Mouse (Mus musculus): ENCODE measurements around the gene Cryaa. TPM values are rescaled to one million over a fixed set of nuclear protein-coding genes. Genes with fewer than 3 reads are reported as not detected.

The Cryaa gene
- not detected in 2 replicates for polyA plus RNA-seq (2016; fragmentation: Nextera tagmentation; extraction: Ambion mirVana)

GRCm38 (mm10) chr17:31677507-31677906, at the start of gene Cryaa:
Gene Cryaa, plus strand, starts transcription at chr17:31677807.
- Histone ChIP-seq H3K4me3 (no peak within 1 kb of the TSS), H3K27ac (peak within 1 kb of the TSS; percentile 2; the same call in 1 of the 2 replicates), H3K27me3 (ENCODE audit: insufficient read depth, poor library complexity, severe bottlenecking) (peaks cover 45% of the 10 kb centered on the region), H3K4me1 (peaks cover 7% of the 10 kb centered on the region; the same call in 1 of the 2 replicates), H3K9me3 (no peaks in the 10 kb centered on the region), H3K36me3 (no peaks in the 10 kb centered on the region)
- 65% methylated on average over 8 of the region's 8 CpGs for WGBS
- no peak for DNase-seq (ENCODE audit: low spot score)

GRCm38 (mm10) chr17:31627961-31628360, 49.6 kb upstream of the Cryaa start:
- 88% methylated on average over 2 of the region's 2 CpGs for WGBS
- Histone ChIP-seq H3K9me3 (no peaks in the 10 kb centered on the region), H3K4me3 (no peak overlapping the region), H3K36me3 (no peaks in the 10 kb centered on the region), H3K4me1 (0 out of 2 replicates have a peak, but pooled peaks cover 4% of the 10 kb centered on the region), H3K27ac (no peak overlapping the region), H3K27me3 (ENCODE audit: insufficient read depth, poor library complexity, severe bottlenecking) (no peaks in the 10 kb centered on the region)
- no peak for DNase-seq (ENCODE audit: low spot score)

- 69% methylated on average over 10 of the region's 10 CpGs for WGBS
- Histone ChIP-seq H3K27me3 (ENCODE audit: insufficient read depth, poor library complexity, severe bottlenecking) (peaks cover 21% of the 10 kb centered on the region), H3K9me3 (no peaks in the 10 kb centered on the region), H3K4me3 (no peak overlapping the region), H3K27ac (no peak overlapping the region), H3K36me3 (no peaks in the 10 kb centered on the region), H3K4me1 (peaks cover 6% of the 10 kb centered on the region)
- no peak for DNase-seq (ENCODE audit: low spot score)
Measured at GRCm38 (mm10) chr17:31631081-31631800, 46.4 kb upstream of the Cryaa start.

GRCm38 (mm10) chr17:31633007-31633406, 44.6 kb upstream of the Cryaa start:
- H3K9me3 ChIP-seq, result no peaks in the 10 kb centered on the region
- DNase-seq (ENCODE audit: low spot score), result no peak
- H3K36me3 ChIP-seq, result no peaks in the 10 kb centered on the region
- peaks cover 22% of the 10 kb centered on the region for H3K4me1 ChIP-seq
- H3K4me3 ChIP-seq, result no peak overlapping the region
- H3K27me3 ChIP-seq (ENCODE audit: insufficient read depth, poor library complexity, severe bottlenecking), result peaks cover 39% of the 10 kb centered on the region
- H3K27ac ChIP-seq, result no peak overlapping the region
- 73% methylated on average over 6 of the region's 6 CpGs for WGBS

- Histone ChIP-seq H3K27me3 (ENCODE audit: insufficient read depth, poor library complexity, severe bottlenecking) (peaks cover 46% of the 10 kb centered on the region), H3K9me3 (no peaks in the 10 kb centered on the region), H3K36me3 (no peaks in the 10 kb centered on the region), H3K27ac (no peak overlapping the region), H3K4me3 (no peak overlapping the region), H3K4me1 (peaks cover 22% of the 10 kb centered on the region)
- 75% methylated on average over 5 of the region's 5 CpGs for WGBS
- no peak for DNase-seq (ENCODE audit: low spot score)
Measured at GRCm38 (mm10) chr17:31634896-31635295, 42.7 kb upstream of the Cryaa start.

- no peak for DNase-seq (ENCODE audit: low spot score)
- H3K4me3 ChIP-seq, result 0 out of 2 replicates have a peak overlapping the region, but pooled peaks have one; percentile 68
- no peak overlapping the region for H3K27ac ChIP-seq
- H3K9me3 ChIP-seq, result no peaks in the 10 kb centered on the region
- peaks cover 22% of the 10 kb centered on the region for H3K4me1 ChIP-seq
- H3K27me3 ChIP-seq (ENCODE audit: insufficient read depth, poor library complexity, severe bottlenecking), result peaks cover 46% of the 10 kb centered on the region
- no peaks in the 10 kb centered on the region for H3K36me3 ChIP-seq
- WGBS, result 41% methylated on average over 11 of the region's 11 CpGs
Measured at GRCm38 (mm10) chr17:31635781-31636180, 41.8 kb upstream of the Cryaa start.

- H3K27me3 ChIP-seq (ENCODE audit: insufficient read depth, poor library complexity, severe bottlenecking), result peaks cover 46% of the 10 kb centered on the region
- H3K27ac ChIP-seq, result peak overlapping the region; percentile 72
- no peaks in the 10 kb centered on the region for H3K36me3 ChIP-seq
- peak overlapping the region; percentile 68 for H3K4me3 ChIP-seq
- H3K9me3 ChIP-seq, result no peaks in the 10 kb centered on the region
- H3K4me1 ChIP-seq, result peaks cover 18% of the 10 kb centered on the region
- no peak for DNase-seq (ENCODE audit: low spot score)
- 6% methylated on average over 45 of the region's 45 CpGs for WGBS
Measured at GRCm38 (mm10) chr17:31636277-31636941, 41.2 kb upstream of the Cryaa start.

- DNase-seq (ENCODE audit: low spot score), result peak; percentile 90
- WGBS, result 2% methylated on average over 60 of the region's 61 CpGs
- peak within 1 kb of the TSS; percentile 72 for H3K27ac ChIP-seq
Measured at GRCm38 (mm10) chr17:31636942-31637811, 40.4 kb upstream of the Cryaa start, which contains the start of gene Cbs. Gene Cbs, minus strand, starts transcription at chr17:31637238.

GRCm38 (mm10) chr17:31637866-31638570, 39.6 kb upstream of the Cryaa start:
- Histone ChIP-seq H3K36me3 (no peaks in the 10 kb centered on the region), H3K9me3 (no peaks in the 10 kb centered on the region), H3K4me1 (peaks cover 18% of the 10 kb centered on the region), H3K27me3 (ENCODE audit: insufficient read depth, poor library complexity, severe bottlenecking) (peaks cover 46% of the 10 kb centered on the region), H3K4me3 (peak overlapping the region; percentile 68), H3K27ac (no peak overlapping the region)
- WGBS, result 62% methylated on average over 9 of the region's 9 CpGs
- peak; percentile 72 for DNase-seq (ENCODE audit: low spot score)

More at GRCm38 (mm10) chr17:31636942-31637811, 40.4 kb upstream of the Cryaa start, which contains the start of gene Cbs:
- Histone ChIP-seq H3K9me3 (no peaks in the 10 kb centered on the region), H3K27me3 (ENCODE audit: insufficient read depth, poor library complexity, severe bottlenecking) (peaks cover 46% of the 10 kb centered on the region), H3K4me3 (peak within 1 kb of the TSS; percentile 68), H3K36me3 (no peaks in the 10 kb centered on the region), H3K4me1 (peaks cover 18% of the 10 kb centered on the region)

GRCm38 (mm10) chr17:31639651-31640050, 38.0 kb upstream of the Cryaa start:
- H3K27me3 ChIP-seq (ENCODE audit: insufficient read depth, poor library complexity, severe bottlenecking), result peaks cover 40% of the 10 kb centered on the region
- DNase-seq (ENCODE audit: low spot score), result no peak
- peaks cover 18% of the 10 kb centered on the region for H3K4me1 ChIP-seq
- H3K4me3 ChIP-seq, result no peak overlapping the region
- H3K36me3 ChIP-seq, result no peaks in the 10 kb centered on the region
- H3K27ac ChIP-seq, result no peak overlapping the region
- WGBS, result 67% methylated on average over 4 of the region's 4 CpGs
- H3K9me3 ChIP-seq, result no peaks in the 10 kb centered on the region

GRCm38 (mm10) chr17:31642331-31642730, 35.3 kb upstream of the Cryaa start:
- WGBS, result 49% methylated on average over 8 of the region's 8 CpGs
- H3K36me3 ChIP-seq, result peaks cover 16% of the 10 kb centered on the region
- DNase-seq (ENCODE audit: low spot score), result no peak
- no peaks in the 10 kb centered on the region for H3K9me3 ChIP-seq
- no peak overlapping the region for H3K27ac ChIP-seq
- H3K4me3 ChIP-seq, result no peak overlapping the region
- H3K4me1 ChIP-seq, result peaks cover 5% of the 10 kb centered on the region
- peaks cover 13% of the 10 kb centered on the region; the same call in 1 of the 2 replicates for H3K27me3 ChIP-seq (ENCODE audit: insufficient read depth, poor library complexity, severe bottlenecking)

GRCm38 (mm10) chr17:31642913-31643312, 34.7 kb upstream of the Cryaa start:
- Histone ChIP-seq H3K4me1 (no peaks in the 10 kb centered on the region; the same call in 1 of the 2 replicates), H3K36me3 (peaks cover 22% of the 10 kb centered on the region), H3K9me3 (no peaks in the 10 kb centered on the region), H3K4me3 (no peak overlapping the region), H3K27me3 (ENCODE audit: insufficient read depth, poor library complexity, severe bottlenecking) (peaks cover 8% of the 10 kb centered on the region; the same call in 1 of the 2 replicates), H3K27ac (no peak overlapping the region)
- no peak for DNase-seq (ENCODE audit: low spot score)
- WGBS, result 73% methylated on average over 4 of the region's 4 CpGs
